Mouse (Mus musculus) ES-E14 (cell line): Measurements from ENCODE around the gene Slco2a1.

Experiments used
- CHD2 ChIP-seq: IDR thresholded peaks from 2 replicates; pipeline ENCODE4 v1.6.1; 2014; ENCODE audit warnings: mild to moderate bottlenecking, low read depth, low read length, inconsistent platforms
- HCFC1 ChIP-seq: IDR thresholded peaks from 2 replicates; pipeline ENCODE4 v1.6.1; 2012; ENCODE audit warnings: low read length, inconsistent platforms, borderline replicate concordance; ENCODE audit not compliant: insufficient read depth
- MAFK ChIP-seq: IDR thresholded peaks from 2 replicates; pipeline ENCODE4 v1.6.1; 2014; ENCODE audit warnings: mild to moderate bottlenecking, low read depth, low read length, inconsistent platforms; ENCODE audit not compliant: insufficient read depth
- ZC3H11A ChIP-seq: IDR thresholded peaks from 2 replicates; pipeline ENCODE4 v1.6.1; 2012; ENCODE audit warnings: low read depth, mild to moderate bottlenecking, inconsistent platforms, low read length, borderline replicate concordance
- ZNF384 ChIP-seq: IDR thresholded peaks from 2 replicates; pipeline ENCODE4 v1.6.1; 2012; ENCODE audit warnings: low read depth, low read length, inconsistent platforms

DNA sequence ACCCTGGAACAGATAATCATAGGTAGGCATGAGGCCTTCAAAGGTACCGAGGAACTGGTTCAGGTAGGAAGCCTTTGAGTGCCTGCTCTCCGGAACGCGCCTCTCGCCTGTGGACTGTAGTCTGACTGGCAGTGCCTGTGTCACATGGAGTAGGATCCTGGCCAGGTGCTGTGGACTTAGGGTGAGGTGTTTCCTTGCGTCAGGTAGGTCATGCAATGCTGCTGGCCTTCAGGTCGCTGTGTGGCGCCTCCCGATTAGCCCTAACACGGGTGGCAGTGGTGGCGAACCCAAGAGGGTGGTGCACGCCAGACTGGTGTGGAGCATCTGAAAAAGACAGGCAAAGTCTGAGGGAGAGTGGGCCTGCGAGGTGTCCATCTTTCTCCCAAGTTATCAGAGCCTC is 126.4 kb downstream of the Slco2a1 start:
- TF ChIP-seq CHD2, result no peak
- no peak for TF ChIP-seq ZC3H11A
- no peak for TF ChIP-seq HCFC1
- no peak for TF ChIP-seq ZNF384
- no peak for TF ChIP-seq MAFK
